Mouse (Mus musculus) MEL (cell line): ENCODE measurements around the gene Cgnl1. TPM values are rescaled to one million over a fixed set of nuclear protein-coding genes. Genes with fewer than 3 reads are reported as not detected.

Experiments used
- DNase-seq: peaks from one replicate; pipeline ENCODE4 v3.0.0; 2011; ENCODE audit warnings: low read depth, low spot score
- H3K27ac ChIP-seq: 2 replicates; pipeline ENCODE4 v1.5.1; 2012; ENCODE audit warnings: low read depth, mild to moderate bottlenecking, control low read depth, low read length, moderate library complexity; ENCODE audit not compliant: control insufficient read depth
- H3K27me3 ChIP-seq, 2 experiments: fragments of 150-350 bp in 1 of 2; sonication (generic) in 1 of 2; 2 replicates each; pipeline ENCODE4 v1.6.1; 2012; ENCODE audit warnings: low read length in 2 of 2, mild to moderate bottlenecking in 2 of 2, improper control_type of control experiment in 1 of 2, moderate library complexity in 1 of 2; ENCODE audit not compliant: insufficient read depth in 2 of 2, control insufficient read depth in 1 of 2
- H3K36me3 ChIP-seq, 2 experiments: 2 replicates each; pipeline ENCODE4 v1.6.1; 2012 to 2014; ENCODE audit warnings: low read length in 2 of 2, improper control_type of control experiment in 1 of 2, inconsistent platforms in 1 of 2, mild to moderate bottlenecking in 1 of 2; ENCODE audit not compliant: insufficient read depth in 2 of 2, control insufficient read depth in 1 of 2
- H3K4me1 ChIP-seq, 2 experiments: fragments of 150-350 bp in 1 of 2; sonication (generic) in 1 of 2; 2 replicates each; pipeline ENCODE4 v1.6.1; 2012; ENCODE audit warnings: low read length in 2 of 2, improper control_type of control experiment in 1 of 2, mild to moderate bottlenecking in 1 of 2; ENCODE audit not compliant: insufficient read depth in 2 of 2, control insufficient read depth in 1 of 2
- H3K4me3 ChIP-seq, 2 experiments: fragments of 150-350 bp in 1 of 2; sonication (generic) in 1 of 2; 2 replicates each; pipeline ENCODE4 v1.5.1; 2012; ENCODE audit warnings: low read depth in 2 of 2, low read length in 2 of 2, mild to moderate bottlenecking in 2 of 2, moderate library complexity in 2 of 2, control low read depth in 1 of 2, improper control_type of control experiment in 1 of 2; ENCODE audit not compliant: control insufficient read depth in 1 of 2, insufficient read depth in 1 of 2
- H3K79me2 ChIP-seq: 2 replicates; pipeline ENCODE4 v1.6.1; 2012; ENCODE audit warnings: mild to moderate bottlenecking, low read length, moderate library complexity; ENCODE audit not compliant: control insufficient read depth, poor library complexity, insufficient read depth
- H3K9ac ChIP-seq: 2 replicates; pipeline ENCODE4 v1.6.1; 2012; ENCODE audit warnings: low read depth, mild to moderate bottlenecking, control low read depth, low read length, moderate library complexity; ENCODE audit not compliant: control insufficient read depth, poor library complexity, severe bottlenecking
- H3K9me3 ChIP-seq: fragments of 150-350 bp; sonication (generic); replicated peaks from 2 replicates; pipeline ENCODE4 v1.6.1; 2012; ENCODE audit warnings: mild to moderate bottlenecking, low read length, improper control_type of control experiment, moderate library complexity; ENCODE audit not compliant: insufficient read depth
- BHLHE40 ChIP-seq: IDR thresholded peaks from 2 replicates; pipeline ENCODE4 v1.6.1; 2012; ENCODE audit warnings: low read depth, mild to moderate bottlenecking, inconsistent platforms, low read length, improper control_type of control experiment, borderline replicate concordance
- CHD1 ChIP-seq: IDR thresholded peaks from 2 replicates; pipeline ENCODE4 v1.6.1; 2012; ENCODE audit warnings: low read depth, mild to moderate bottlenecking, inconsistent platforms, low read length, improper control_type of control experiment
- CHD2 ChIP-seq: IDR thresholded peaks from 2 replicates; pipeline ENCODE4 v1.6.1; 2011; ENCODE audit warnings: low read length, improper control_type of control experiment
- E2F4 ChIP-seq: IDR thresholded peaks from 2 replicates; pipeline ENCODE4 v1.6.1; 2011; ENCODE audit warnings: low read depth, low read length, improper control_type of control experiment, borderline replicate concordance
- EP300 ChIP-seq, 2 experiments: IDR thresholded peaks; 2 replicates each; pipeline ENCODE4 v1.6.1; 2011; ENCODE audit warnings: improper control_type of control experiment in 2 of 2, low read length in 2 of 2, low read depth in 1 of 2, mild to moderate bottlenecking in 1 of 2
- ETS1 ChIP-seq: IDR thresholded peaks from 2 replicates; pipeline ENCODE4 v1.6.1; 2012; ENCODE audit warnings: low read depth, mild to moderate bottlenecking, inconsistent platforms, low read length, improper control_type of control experiment, moderate library complexity
- GABPA ChIP-seq: IDR thresholded peaks from 2 replicates; pipeline ENCODE4 v1.6.1; 2012; ENCODE audit warnings: low read depth, mild to moderate bottlenecking, inconsistent platforms, low read length, improper control_type of control experiment, moderate library complexity
- GATA1 ChIP-seq: IDR thresholded peaks from 2 replicates; pipeline ENCODE4 v1.6.1; 2011; ENCODE audit warnings: low read depth, low read length, improper control_type of control experiment
- HCFC1 ChIP-seq: IDR thresholded peaks from 2 replicates; pipeline ENCODE4 v1.6.1; 2012; ENCODE audit warnings: low read depth, mild to moderate bottlenecking, inconsistent platforms, low read length, improper control_type of control experiment, moderate library complexity
- MAFK ChIP-seq: IDR thresholded peaks from 2 replicates; pipeline ENCODE4 v1.6.1; 2011; ENCODE audit warnings: low read depth, mild to moderate bottlenecking, low read length, improper control_type of control experiment, borderline replicate concordance
- MAX ChIP-seq: IDR thresholded peaks from 2 replicates; pipeline ENCODE4 v1.6.1; 2011; ENCODE audit warnings: low read length, improper control_type of control experiment
- MEF2A ChIP-seq: IDR thresholded peaks from 2 replicates; pipeline ENCODE4 v1.6.1; 2014; ENCODE audit warnings: low read depth, mild to moderate bottlenecking, inconsistent platforms, low read length, improper control_type of control experiment; ENCODE audit not compliant: poor library complexity, insufficient replicate concordance, severe bottlenecking; ENCODE audit errors: extremely low read depth
- MYB ChIP-seq: IDR thresholded peaks from 2 replicates; pipeline ENCODE4 v1.6.1; 2011; ENCODE audit warnings: mild to moderate bottlenecking, low read depth, low read length, improper control_type of control experiment
- MYC ChIP-seq: IDR thresholded peaks from 2 replicates; pipeline ENCODE4 v1.6.1; 2011; ENCODE audit warnings: low read depth, mild to moderate bottlenecking, low read length, improper control_type of control experiment, moderate library complexity
- NELFE ChIP-seq: IDR thresholded peaks from 2 replicates; pipeline ENCODE4 v1.6.1; 2011; ENCODE audit warnings: low read depth, low read length, improper control_type of control experiment
- NRF1 ChIP-seq: IDR thresholded peaks from 2 replicates; pipeline ENCODE4 v1.6.1; 2014; ENCODE audit warnings: low read depth, mild to moderate bottlenecking, inconsistent platforms, low read length, improper control_type of control experiment, moderate library complexity; ENCODE audit not compliant: poor library complexity, insufficient read depth, severe bottlenecking
- RAD21 ChIP-seq: IDR thresholded peaks from 2 replicates; pipeline ENCODE4 v1.6.1; 2011; ENCODE audit warnings: mild to moderate bottlenecking, low read depth, low read length, improper control_type of control experiment
- RCOR1 ChIP-seq: IDR thresholded peaks from 2 replicates; pipeline ENCODE4 v1.6.1; 2012; ENCODE audit warnings: low read depth, mild to moderate bottlenecking, inconsistent platforms, low read length, improper control_type of control experiment
- SMC3 ChIP-seq: IDR thresholded peaks from 2 replicates; pipeline ENCODE4 v1.6.1; 2011; ENCODE audit warnings: low read depth, low read length, improper control_type of control experiment
- TAL1 ChIP-seq: IDR thresholded peaks from 2 replicates; pipeline ENCODE4 v1.6.1; 2012; ENCODE audit warnings: mild to moderate bottlenecking, inconsistent platforms, low read length, moderate library complexity, mixed read lengths
- TBP ChIP-seq: IDR thresholded peaks from 2 replicates; pipeline ENCODE4 v1.8.0; 2011; ENCODE audit warnings: low read depth, low read length, improper control_type of control experiment
- USF1 ChIP-seq: IDR thresholded peaks from 2 replicates; pipeline ENCODE4 v1.6.1; 2014; ENCODE audit warnings: low read depth, mild to moderate bottlenecking, inconsistent platforms, low read length, improper control_type of control experiment, moderate library complexity
- USF2 ChIP-seq, 2 experiments: IDR thresholded peaks; 2 replicates each; pipeline ENCODE4 v1.6.1; 2011 to 2012; ENCODE audit warnings: improper control_type of control experiment in 2 of 2, low read length in 2 of 2, borderline replicate concordance in 1 of 2, inconsistent platforms in 1 of 2, low read depth in 1 of 2, mild to moderate bottlenecking in 1 of 2; ENCODE audit not compliant: insufficient read depth in 1 of 2
- ZC3H11A ChIP-seq: IDR thresholded peaks from 2 replicates; pipeline ENCODE4 v1.6.1; 2012; ENCODE audit warnings: low read depth, mild to moderate bottlenecking, inconsistent platforms, low read length, improper control_type of control experiment
- ZMIZ1 ChIP-seq: IDR thresholded peaks from 2 replicates; pipeline ENCODE4 v1.6.1; 2012; ENCODE audit warnings: low read depth, mild to moderate bottlenecking, inconsistent platforms, low read length, improper control_type of control experiment, moderate library complexity
- ZNF384 ChIP-seq: IDR thresholded peaks from 2 replicates; pipeline ENCODE4 v1.6.1; 2012; ENCODE audit warnings: low read depth, mild to moderate bottlenecking, inconsistent platforms, low read length, improper control_type of control experiment
- polyA plus RNA-seq, 2 experiments: library from polyadenylated mRNA; stranded (reverse) in 1 of 2; unstranded in 1 of 2; fragments of >175 nt in 1 of 2; fragments of >200 nt in 1 of 2; gene quantifications; 2 replicates each; pipeline versions ENCODE4 v1.2.1 to v1.2.4; 2012; ENCODE audit warnings: low replicate concordance in 2 of 2, low read depth in 1 of 2; ENCODE audit not compliant: insufficient read length in 2 of 2, insufficient read depth in 1 of 2, missing spikeins in 1 of 2
- total RNA-seq: library from RNA; depleted of rRNA; stranded (reverse); fragments of 300-350 nt; gene quantifications from 2 replicates; pipeline ENCODE4 v1.2.3, GENCODE M21; 2012

The Cgnl1 gene
- total and polyA plus RNA-seq, 3 experiments = 0.19 to 0.70 TPM; not detected in 1

GRCm38 (mm10) chr9:71695133-71695532 lies 76.3 kb downstream of the Cgnl1 start:
- no peak for DNase-seq
- no peaks in the 10 kb centered on the region for H3K79me2 ChIP-seq
- peaks cover 0 to 4% of the 10 kb centered on the region in 2 experiments; a peak in 1 of 4 replicates for H3K36me3 ChIP-seq
- no peak overlapping the region for H3K4me3 ChIP-seq
- TF ChIP-seq NELFE = no peak
- TF ChIP-seq HCFC1 = no peak
- no peak for TF ChIP-seq USF2 (IDR thresholded peaks at IDR 0.05; ENCODE audit: borderline replicate concordance in 1 of 2, insufficient read depth in 1 of 2, low read depth in 1 of 2, low read length in 2 of 2)
- no peak for TF ChIP-seq CHD2
- no peak for TF ChIP-seq MAX
- no peak for TF ChIP-seq USF1
- TF ChIP-seq ZC3H11A = no peak
- no peak for TF ChIP-seq ZNF384
- TF ChIP-seq E2F4 = no peak
- no peak for TF ChIP-seq BHLHE40
- no peak for TF ChIP-seq GABPA
- no peak for TF ChIP-seq RCOR1
- no peak for TF ChIP-seq CHD1
- no peak for TF ChIP-seq TBP
- TF ChIP-seq GATA1 = no peak
- TF ChIP-seq NRF1 = no peak
- no peak for TF ChIP-seq MYC
- no peak for TF ChIP-seq MAFK
- H3K9me3 ChIP-seq = no peaks in the 10 kb centered on the region
- H3K27me3 ChIP-seq = peaks cover 2% of the 10 kb centered on the region in 2 experiments; a peak in 2 of 4 replicates
- no peak overlapping the region for H3K9ac ChIP-seq
- no peak overlapping the region for H3K27ac ChIP-seq
- 0 out of 4 replicates have a peak, but pooled peaks cover 0 to 6% of the 10 kb centered on the region in 2 experiments for H3K4me1 ChIP-seq

- Histone ChIP-seq H3K27me3 (peaks cover 2% of the 10 kb centered on the region in 2 experiments; a peak in 2 of 4 replicates), H3K79me2 (no peaks in the 10 kb centered on the region), H3K9me3 (no peaks in the 10 kb centered on the region), H3K9ac (no peak overlapping the region), H3K27ac (no peak overlapping the region), H3K4me3 (no peak overlapping the region), H3K4me1 (0 out of 4 replicates have a peak, but pooled peaks cover 0 to 6% of the 10 kb centered on the region in 2 experiments), H3K36me3 (peaks cover 0 to 4% of the 10 kb centered on the region in 2 experiments; a peak in 1 of 4 replicates)
- DNase-seq = no peak
- no peak for TF ChIP-seq TAL1
- no peak for TF ChIP-seq ETS1
- no peak for TF ChIP-seq CHD1
- TF ChIP-seq BHLHE40 = no peak
- TF ChIP-seq EP300 (IDR thresholded peaks at IDR 0.05; ENCODE audit: low read depth in 1 of 2, low read length in 2 of 2) = no peak
- TF ChIP-seq MYB = no peak
- TF ChIP-seq MYC = no peak
- TF ChIP-seq RAD21 = no peak
- no peak for TF ChIP-seq ZMIZ1
- TF ChIP-seq SMC3 = no peak
- TF ChIP-seq MEF2A = no peak
- no peak for TF ChIP-seq USF2 (IDR thresholded peaks at IDR 0.05; ENCODE audit: borderline replicate concordance in 1 of 2, insufficient read depth in 1 of 2, low read depth in 1 of 2, low read length in 2 of 2)
- no peak for TF ChIP-seq HCFC1
Observed at GRCm38 (mm10) chr9:71694223-71694622, 77.2 kb downstream of the Cgnl1 start.
